In genomic region chr10:128492633-128493311, GRCm38 (mm10) we compare ENCODE assay signal across 7 mouse cellular contexts. TPM values are rescaled to one million over a fixed set of nuclear protein-coding genes. Genes with fewer than 3 reads are reported as not detected.
DNase-seq lines count a peak whose midpoint lies in the region; ATAC-seq and TF ChIP-seq lines count a peak whose summit lies in the region.

No protein-coding gene starts in this region.

- WGBS in embryonic facial prominence, embryonic 14.5 days: 19% methylated on average over 12 of the region's 12 CpGs
- WGBS in heart, embryonic 14.5 days: 16% methylated on average over 12 of the region's 12 CpGs
- WGBS in kidney, postnatal 0 days: 10% methylated on average over 12 of the region's 12 CpGs
- 13% methylated on average over 12 of the region's 12 CpGs for WGBS in lung, embryonic 16.5 days

- peak; percentile 59 for ATAC-seq in embryonic facial prominence, embryonic 14.5 days (ENCODE audit: low read depth)
- ATAC-seq in heart, embryonic 14.5 days (ENCODE audit: insufficient number of reproducible peaks, insufficient read depth, low FRiP score, low read depth): peak; percentile 60
- peak; percentile 51 for ATAC-seq in kidney, postnatal 0 days (replicated peaks; ENCODE audit: low FRiP score, low read depth)
- ATAC-seq in lung, embryonic 16.5 days (ENCODE audit: low read depth): peak; percentile 69

- H3K9me3 ChIP-seq in embryonic facial prominence, embryonic 14.5 days (ENCODE audit: control insufficient read depth, low read length): no peaks in the 10 kb centered on the region
- H3K9me3 ChIP-seq in heart, embryonic 14.5 days (ENCODE audit: control insufficient read depth, low read length): no peaks in the 10 kb centered on the region
- no peaks in the 10 kb centered on the region for H3K9me3 ChIP-seq in kidney, postnatal 0 days (replicated peaks; ENCODE audit: low read length)
- no peaks in the 10 kb centered on the region for H3K9me3 ChIP-seq in lung, embryonic 16.5 days (ENCODE audit: control insufficient read depth, low read length)

- no peaks in the 10 kb centered on the region for H3K27me3 ChIP-seq in embryonic facial prominence, embryonic 14.5 days (replicated peaks; ENCODE audit: control insufficient read depth, insufficient read depth, low read length)
- H3K27me3 ChIP-seq in heart, embryonic 14.5 days (ENCODE audit: control insufficient read depth, insufficient read depth, low read length): no peaks in the 10 kb centered on the region
- H3K27me3 ChIP-seq in kidney, postnatal 0 days (ENCODE audit: insufficient read depth, low read length): no peaks in the 10 kb centered on the region
- H3K27me3 ChIP-seq in lung, embryonic 16.5 days (ENCODE audit: control insufficient read depth, insufficient read depth, low read depth, low read length): no peaks in the 10 kb centered on the region

- DNase-seq in ES-CJ7 (ENCODE audit: low read depth, low spot score): peak; percentile 85
- peak; percentile 79 for DNase-seq in adrenal gland, adult 2 months
- DNase-seq in embryonic facial prominence, embryonic 14.5 days (ENCODE audit: low spot score): peak; percentile 88
- DNase-seq in kidney, postnatal 0 days (ENCODE audit: low spot score): peak; percentile 88
- peak; percentile 61 for DNase-seq in retina, embryonic 14.5 days (ENCODE audit: low spot score)

- peak overlapping the region; percentile 90 for H3K4me2 ChIP-seq in embryonic facial prominence, embryonic 14.5 days (ENCODE audit: low read depth, low read length)
- H3K4me2 ChIP-seq in heart, embryonic 14.5 days (ENCODE audit: low read length): peak overlapping the region; percentile 83
- peak overlapping the region; percentile 62 for H3K4me2 ChIP-seq in kidney, postnatal 0 days (ENCODE audit: low read length)
- H3K4me2 ChIP-seq in lung, embryonic 16.5 days (ENCODE audit: low read depth, low read length): peak overlapping the region; percentile 78

- H3K4me1 ChIP-seq in embryonic facial prominence, embryonic 14.5 days (ENCODE audit: control insufficient read depth, insufficient read depth, low read length): peaks cover 26% of the 10 kb centered on the region
- peaks cover 37 to 59% of the 10 kb centered on the region in 2 experiments for H3K4me1 ChIP-seq in heart, embryonic 14.5 days (ENCODE audit: control insufficient read depth in 2 of 2, insufficient read depth in 2 of 2, low read length in 2 of 2)
- H3K4me1 ChIP-seq in kidney, postnatal 0 days (replicated peaks; ENCODE audit: insufficient read depth, low read length): peaks cover 26% of the 10 kb centered on the region
- peaks cover 25% of the 10 kb centered on the region for H3K4me1 ChIP-seq in lung, embryonic 16.5 days (replicated peaks; ENCODE audit: control insufficient read depth, insufficient read depth, low read length)

- no peak for TF ChIP-seq CTCF in kidney, postnatal 0 days (IDR thresholded peaks at IDR 0.05; ENCODE audit: low read depth)

- peaks cover 41% of the 10 kb centered on the region for H3K36me3 ChIP-seq in embryonic facial prominence, embryonic 14.5 days (ENCODE audit: control insufficient read depth, insufficient read depth, low read length)
- H3K36me3 ChIP-seq in heart, embryonic 14.5 days (ENCODE audit: control insufficient read depth, insufficient read depth, low read length): peaks cover 45% of the 10 kb centered on the region
- H3K36me3 ChIP-seq in kidney, postnatal 0 days (ENCODE audit: insufficient read depth, low read length): peaks cover 34% of the 10 kb centered on the region
- peaks cover 34% of the 10 kb centered on the region for H3K36me3 ChIP-seq in lung, embryonic 16.5 days (ENCODE audit: control insufficient read depth, insufficient read depth, low read length)

- peak overlapping the region; percentile 76 for H3K4me3 ChIP-seq in embryonic facial prominence, embryonic 14.5 days (ENCODE audit: low read depth, low read length)
- peak overlapping the region; percentile 84 to 97 for H3K4me3 ChIP-seq in heart, embryonic 14.5 days (ENCODE audit: control insufficient read depth in 1 of 2, insufficient read depth in 1 of 2, low read depth in 1 of 2, low read length in 2 of 2)
- peak overlapping the region; percentile 71 for H3K4me3 ChIP-seq in kidney, postnatal 0 days (replicated peaks; ENCODE audit: low read depth, low read length)
- H3K4me3 ChIP-seq in lung, embryonic 16.5 days (ENCODE audit: low read length): peak overlapping the region; percentile 77

- H3K9ac ChIP-seq in embryonic facial prominence, embryonic 14.5 days (ENCODE audit: low read depth, low read length): peak overlapping the region; percentile 84
- H3K9ac ChIP-seq in heart, embryonic 14.5 days (ENCODE audit: low read length): peak overlapping the region; percentile 97
- H3K9ac ChIP-seq in kidney, postnatal 0 days (ENCODE audit: low read depth, low read length): peak overlapping the region; percentile 67
- peak overlapping the region; percentile 83 for H3K9ac ChIP-seq in lung, embryonic 16.5 days (ENCODE audit: low read length)

- peak overlapping the region; percentile 99 for H3K27ac ChIP-seq in embryonic facial prominence, embryonic 14.5 days (replicated peaks; ENCODE audit: low read depth, low read length)
- peak overlapping the region; percentile 98 for H3K27ac ChIP-seq in heart, embryonic 14.5 days (replicated peaks in 1 of 2; ENCODE audit: control insufficient read depth in 1 of 2, insufficient read depth in 1 of 2, low read depth in 2 of 2, low read length in 2 of 2)
- peak overlapping the region; percentile 97 for H3K27ac ChIP-seq in kidney, postnatal 0 days
- peak overlapping the region; percentile 99 for H3K27ac ChIP-seq in lung, embryonic 16.5 days (ENCODE audit: low read length)

RNA-seq across cellular contexts. Expression of gene Myl6, which starts 1.2 kb away (rescaled TPM):
- total RNA-seq in adrenal gland, adult 2 months (2021): 100 to 1,000 TPM; 786 to 985 TPM
- polyA plus RNA-seq in adrenal gland, adult 2 months (2012; rRNA removed): 324 and 445 TPM in 2 replicates
- polyA plus RNA-seq in embryonic facial prominence, embryonic 14.5 days (2014; fragmentation: Nextera tagmentation; extraction: Ambion mirVana): 1,095 and 1,174 TPM in 2 replicates
- polyA plus RNA-seq in heart, embryonic 14.5 days (2014; fragmentation: Nextera tagmentation; extraction: Ambion mirVana): 1,060 and 1,246 TPM in 2 replicates
- 1,410 and 1,495 TPM in 2 replicates for polyA plus RNA-seq in kidney, postnatal 0 days (2015; fragmentation: Nextera tagmentation; extraction: Ambion mirVana)
- 1,564 and 1,684 TPM in 2 replicates for polyA plus RNA-seq in lung, embryonic 16.5 days (2015; fragmentation: Nextera tagmentation; extraction: Ambion mirVana)

RNA-seq across cellular contexts. Expression of gene Myl6b, which starts 5.7 kb away (rescaled TPM):
- total RNA-seq in adrenal gland, adult 2 months (2021): 1 to 10 TPM; 6.2 to 8.3 TPM
- polyA plus RNA-seq in adrenal gland, adult 2 months (2012; rRNA removed): 5.1 and 5.7 TPM in 2 replicates
- 5.6 and 6.8 TPM in 2 replicates for polyA plus RNA-seq in embryonic facial prominence, embryonic 14.5 days (2014; fragmentation: Nextera tagmentation; extraction: Ambion mirVana)
- 5.0 and 5.5 TPM in 2 replicates for polyA plus RNA-seq in heart, embryonic 14.5 days (2014; fragmentation: Nextera tagmentation; extraction: Ambion mirVana)
- 3.2 and 3.7 TPM in 2 replicates for polyA plus RNA-seq in kidney, postnatal 0 days (2015; fragmentation: Nextera tagmentation; extraction: Ambion mirVana)
- polyA plus RNA-seq in lung, embryonic 16.5 days (2015; fragmentation: Nextera tagmentation; extraction: Ambion mirVana): 3.5 and 5.1 TPM in 2 replicates

RNA-seq across cellular contexts. Expression of gene Esyt1, which starts 32.9 kb away (rescaled TPM):
- 10 to 100 TPM; 26.1 to 32.6 TPM for total RNA-seq in adrenal gland, adult 2 months (2021)
- polyA plus RNA-seq in adrenal gland, adult 2 months (2012; rRNA removed): 52.8 and 59.6 TPM in 2 replicates
- 44.2 and 46.8 TPM in 2 replicates for polyA plus RNA-seq in embryonic facial prominence, embryonic 14.5 days (2014; fragmentation: Nextera tagmentation; extraction: Ambion mirVana)
- 17.3 and 17.8 TPM in 2 replicates for polyA plus RNA-seq in heart, embryonic 14.5 days (2014; fragmentation: Nextera tagmentation; extraction: Ambion mirVana)
- polyA plus RNA-seq in kidney, postnatal 0 days (2015; fragmentation: Nextera tagmentation; extraction: Ambion mirVana): 15.9 TPM in 2 replicates
- polyA plus RNA-seq in lung, embryonic 16.5 days (2015; fragmentation: Nextera tagmentation; extraction: Ambion mirVana): 32.5 and 34.4 TPM in 2 replicates

RNA-seq across cellular contexts. Expression of gene Smarcc2, which starts 33.7 kb away (rescaled TPM):
- 100 to 1,000 TPM; 120 to 128 TPM for total RNA-seq in adrenal gland, adult 2 months (2021)
- polyA plus RNA-seq in adrenal gland, adult 2 months (2012; rRNA removed): 129 and 130 TPM in 2 replicates
- 84.1 and 91.4 TPM in 2 replicates for polyA plus RNA-seq in embryonic facial prominence, embryonic 14.5 days (2014; fragmentation: Nextera tagmentation; extraction: Ambion mirVana)
- 62.4 and 63.7 TPM in 2 replicates for polyA plus RNA-seq in heart, embryonic 14.5 days (2014; fragmentation: Nextera tagmentation; extraction: Ambion mirVana)
- 40.5 and 44.9 TPM in 2 replicates for polyA plus RNA-seq in kidney, postnatal 0 days (2015; fragmentation: Nextera tagmentation; extraction: Ambion mirVana)
- 71.3 and 76.4 TPM in 2 replicates for polyA plus RNA-seq in lung, embryonic 16.5 days (2015; fragmentation: Nextera tagmentation; extraction: Ambion mirVana)

RNA-seq across cellular contexts. Expression of gene Zc3h10, which starts 54.8 kb away (rescaled TPM):
- 10 to 100 TPM; 11.7 to 12.3 TPM for total RNA-seq in adrenal gland, adult 2 months (2021)
- polyA plus RNA-seq in adrenal gland, adult 2 months (2012; rRNA removed): 16.0 and 16.3 TPM in 2 replicates
- polyA plus RNA-seq in embryonic facial prominence, embryonic 14.5 days (2014; fragmentation: Nextera tagmentation; extraction: Ambion mirVana): 11.4 and 12.5 TPM in 2 replicates
- 7.3 and 8.2 TPM in 2 replicates for polyA plus RNA-seq in heart, embryonic 14.5 days (2014; fragmentation: Nextera tagmentation; extraction: Ambion mirVana)
- polyA plus RNA-seq in kidney, postnatal 0 days (2015; fragmentation: Nextera tagmentation; extraction: Ambion mirVana): 13.7 and 16.9 TPM in 2 replicates
- 10.9 and 11.9 TPM in 2 replicates for polyA plus RNA-seq in lung, embryonic 16.5 days (2015; fragmentation: Nextera tagmentation; extraction: Ambion mirVana)

Comparison
In these comparisons a context has a peak if more than half of its experiments do, and no peak if none do; other contexts are left out.
1. Peak in every context shown above with its lines: DNase-seq, ATAC-seq, H3K4me3 ChIP-seq and H3K27ac ChIP-seq.